Mouse (Mus musculus) lung, adult 2 months (tissue): ENCODE results near the gene Cacna1a. TPM values are rescaled to one million over a fixed set of nuclear protein-coding genes. Genes with fewer than 3 reads are reported as not detected.

Source experiments
- DNase-seq: peaks from one replicate; pipeline ENCODE4 v3.0.0; 2022
- H3K4me1 ChIP-seq: fragments of 200-500 bp; 2 replicates; pipeline ENCODE4 v1.6.1; 2011; ENCODE audit warnings: low read length; ENCODE audit not compliant: control insufficient read depth, insufficient read depth
- H3K4me3 ChIP-seq: fragments of 200-500 bp; replicated peaks from 2 replicates; pipeline ENCODE3; 2011; ENCODE audit warnings: low read depth, mild to moderate bottlenecking, control low read depth, low read length; ENCODE audit errors: extremely low read depth
- CTCF ChIP-seq: fragments of 200-500 bp; IDR thresholded peaks from 2 replicates; pipeline ENCODE4 v1.5.1; 2011; ENCODE audit warnings: mild to moderate bottlenecking, low read length, control low read depth; ENCODE audit not compliant: insufficient read depth
- POLR2A ChIP-seq: fragments of 200-500 bp; IDR thresholded peaks from 2 replicates; pipeline ENCODE4 v1.6.1; 2011; ENCODE audit warnings: low read depth, mild to moderate bottlenecking, control low read depth, low read length, borderline replicate concordance; ENCODE audit errors: extremely low read depth
- WGBS: fragments of 180-500 bp; shearing (Covaris S2); methylation state at CpG from one replicate; pipeline ENCODE4 v1.1.7; 2018; 5-methylcytosine and 5-hydroxymethylcytosine counted together
- polyA plus RNA-seq: library from polyadenylated mRNA; depleted of rRNA; stranded (reverse); fragments of >200 nt; gene quantifications from 2 replicates; pipeline ENCODE4 v1.2.3, GENCODE M21; 2012

Gene Cacna1a
- polyA plus RNA-seq, 1 experiment = 13.3 TPM

DNA sequence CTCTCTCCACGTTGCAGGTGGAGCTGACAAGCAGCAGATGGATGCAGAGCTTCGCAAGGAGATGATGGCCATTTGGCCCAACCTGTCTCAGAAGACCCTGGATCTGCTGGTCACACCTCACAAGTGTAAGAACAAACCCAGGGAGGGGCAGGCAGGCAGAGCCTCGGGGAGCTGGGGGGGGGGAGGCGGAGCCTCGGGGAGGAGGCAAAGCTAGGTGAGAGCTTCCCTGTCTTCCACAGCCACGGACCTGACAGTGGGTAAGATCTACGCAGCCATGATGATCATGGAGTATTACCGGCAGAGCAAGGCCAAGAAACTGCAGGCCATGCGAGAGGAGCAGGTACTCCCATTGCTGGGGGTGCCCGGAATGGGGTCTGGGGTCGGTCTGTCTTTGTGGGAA lies 241.3 kb downstream of the Cacna1a start:
- no peaks in the 10 kb centered on the region for H3K4me1 ChIP-seq
- no peak overlapping the region for H3K4me3 ChIP-seq
- 64% methylated on average over 11 of the region's 11 CpGs for WGBS
- TF ChIP-seq POLR2A (no peak), CTCF (no peak)
- DNase-seq = no peak

DNA sequence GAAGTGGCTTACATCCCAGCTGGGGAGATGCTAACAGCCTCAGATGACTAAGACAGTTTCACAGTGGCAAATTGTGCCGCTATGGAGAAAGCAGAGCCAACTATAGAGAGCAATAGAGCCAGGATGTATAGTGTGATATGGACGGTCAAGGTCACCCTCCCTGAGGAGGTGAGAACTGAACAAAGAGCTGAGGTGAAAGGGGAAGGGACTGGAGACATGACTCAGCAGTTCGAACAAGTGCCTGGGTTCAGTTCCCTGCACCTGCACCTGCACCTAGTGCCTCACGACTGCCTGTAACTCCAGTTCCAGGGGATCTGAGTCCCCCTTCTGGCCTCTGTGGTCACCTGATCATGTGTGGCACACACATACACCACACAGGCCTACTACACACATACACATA lies 241.9 kb downstream of the Cacna1a start:
- Histone ChIP-seq H3K4me3 (no peak overlapping the region), H3K4me1 (no peaks in the 10 kb centered on the region)
- 75% methylated on average over 4 of the region's 4 CpGs for WGBS
- DNase-seq = no peak
- TF ChIP-seq POLR2A = no peak
- no peak for TF ChIP-seq CTCF

DNA sequence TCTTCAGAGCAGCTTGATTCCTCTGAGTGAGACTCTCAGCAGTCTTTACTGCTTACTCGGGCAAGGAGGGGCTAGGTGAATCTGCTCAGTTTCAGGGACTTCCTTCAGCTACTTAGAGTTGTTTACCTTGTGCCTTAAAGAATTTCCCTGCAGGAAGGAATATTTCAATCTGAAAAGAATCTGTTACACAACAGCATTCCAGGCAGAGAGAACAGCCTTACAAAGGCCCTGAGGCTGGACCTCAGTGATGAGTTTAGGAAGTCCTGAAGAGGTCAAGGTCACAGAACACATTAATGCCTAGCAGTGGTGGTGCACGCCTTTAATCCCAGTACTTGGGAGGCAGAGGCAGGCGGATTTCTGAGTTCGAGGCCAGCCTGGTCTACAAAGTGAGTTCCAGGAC lies 243.6 kb downstream of the Cacna1a start:
- no peak for DNase-seq
- 80% methylated on average over 4 of the region's 4 CpGs for WGBS
- Histone ChIP-seq H3K4me1 (no peaks in the 10 kb centered on the region), H3K4me3 (no peak overlapping the region)
- TF ChIP-seq POLR2A (no peak), CTCF (no peak)

DNA sequence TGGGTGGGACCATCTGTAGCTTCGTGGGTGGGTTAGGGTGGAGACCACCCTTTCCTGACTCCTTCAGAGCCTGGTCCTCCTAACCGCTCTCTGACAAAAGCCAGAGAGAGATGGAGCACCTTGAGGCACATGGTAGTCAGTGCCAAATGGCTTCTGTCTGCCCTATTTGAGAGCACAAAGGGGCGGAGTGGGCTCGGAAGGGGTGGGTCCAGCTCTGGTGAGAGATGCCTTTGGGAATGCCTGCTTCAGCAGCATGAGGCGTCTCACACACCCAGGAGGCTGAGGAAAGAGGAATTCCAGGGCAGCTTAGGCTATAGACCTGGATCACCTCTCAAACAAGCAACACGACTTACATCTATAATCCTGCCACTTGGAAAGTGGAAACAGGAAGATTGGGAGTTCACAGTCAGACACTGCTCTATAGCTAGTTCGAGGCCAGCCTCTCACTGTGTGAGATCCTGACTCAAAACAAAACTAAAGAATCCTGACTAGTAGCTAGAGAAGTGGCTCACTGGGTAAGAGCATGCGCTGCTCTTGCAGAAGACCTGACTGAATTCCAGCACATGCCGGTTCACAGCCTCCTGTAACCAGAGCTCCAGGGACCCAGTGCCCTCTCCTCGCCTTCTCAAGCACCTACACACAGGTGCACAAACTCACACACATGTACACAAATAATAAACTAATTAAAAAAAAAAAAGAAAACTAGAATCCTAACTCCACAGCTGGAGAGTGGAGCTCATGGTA lies 245.8 kb downstream of the Cacna1a start:
- H3K4me1 ChIP-seq = no peaks in the 10 kb centered on the region
- 56% methylated on average over 10 of the region's 10 CpGs for WGBS
- no peak for DNase-seq
- no peak overlapping the region for H3K4me3 ChIP-seq
- no peak for TF ChIP-seq CTCF
- no peak for TF ChIP-seq POLR2A

DNA sequence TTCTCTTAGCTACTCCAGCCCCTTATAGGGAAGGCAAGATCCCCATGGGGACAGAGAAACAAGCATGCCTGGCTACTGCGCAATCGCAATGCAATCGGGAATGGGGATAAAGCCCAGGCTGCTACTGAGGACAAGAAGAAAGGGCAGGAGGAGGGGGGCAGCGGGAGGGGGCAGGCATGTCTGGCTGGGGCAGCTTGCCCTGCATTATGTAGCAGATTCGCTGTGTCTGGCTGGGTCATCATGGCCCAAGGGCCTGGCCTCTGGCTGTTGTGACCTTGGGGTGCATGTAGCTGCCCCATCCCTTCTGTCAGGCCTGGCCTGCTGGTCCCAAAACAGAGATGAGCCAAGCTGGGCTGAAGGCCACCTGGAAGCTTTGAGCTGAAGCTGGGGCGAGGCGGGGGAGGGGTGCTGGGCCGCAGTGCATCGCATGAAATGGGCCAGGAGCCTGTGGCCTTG lies 246.6 kb downstream of the Cacna1a start:
- no peak for DNase-seq
- TF ChIP-seq POLR2A (no peak), CTCF (no peak)
- Histone ChIP-seq H3K4me3 (no peak overlapping the region), H3K4me1 (no peaks in the 10 kb centered on the region)
- WGBS = 63% methylated on average over 9 of the region's 9 CpGs

DNA sequence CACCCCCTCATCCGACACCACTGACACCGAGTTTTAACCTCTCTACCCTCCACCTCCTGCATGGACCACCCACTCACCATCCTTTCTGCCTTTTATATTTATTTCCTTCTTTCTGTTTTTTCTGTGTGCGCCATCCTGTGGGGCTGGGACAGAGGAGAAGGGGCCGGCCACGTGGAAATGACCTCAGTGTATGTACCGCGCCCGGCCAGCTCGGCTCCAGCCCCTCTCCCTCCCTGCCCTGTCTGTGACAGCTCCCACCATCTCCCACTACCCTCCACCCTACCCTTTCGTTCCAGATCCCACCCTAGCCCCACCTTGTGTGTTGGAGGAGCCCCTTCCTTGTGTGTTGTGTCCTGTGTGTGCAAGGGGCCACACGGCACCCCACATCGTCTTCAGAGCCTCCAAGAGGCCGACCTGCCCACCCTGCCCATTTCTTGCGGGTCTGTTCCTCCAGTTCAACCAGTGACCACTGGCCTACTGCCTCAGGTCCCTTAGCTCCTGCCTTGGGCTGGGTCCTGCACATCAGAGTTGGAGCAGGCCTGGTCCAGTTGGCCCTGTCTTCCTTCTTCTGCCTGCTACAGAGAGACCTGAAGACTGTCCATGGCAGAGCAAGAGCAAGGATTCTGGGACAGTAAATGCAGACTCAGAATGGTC lies 247.3 kb downstream of the Cacna1a start:
- H3K4me3 ChIP-seq = no peak overlapping the region
- 74% methylated on average over 14 of the region's 14 CpGs for WGBS
- no peaks in the 10 kb centered on the region for H3K4me1 ChIP-seq
- DNase-seq = no peak
- TF ChIP-seq CTCF (no peak), POLR2A (no peak)

DNA sequence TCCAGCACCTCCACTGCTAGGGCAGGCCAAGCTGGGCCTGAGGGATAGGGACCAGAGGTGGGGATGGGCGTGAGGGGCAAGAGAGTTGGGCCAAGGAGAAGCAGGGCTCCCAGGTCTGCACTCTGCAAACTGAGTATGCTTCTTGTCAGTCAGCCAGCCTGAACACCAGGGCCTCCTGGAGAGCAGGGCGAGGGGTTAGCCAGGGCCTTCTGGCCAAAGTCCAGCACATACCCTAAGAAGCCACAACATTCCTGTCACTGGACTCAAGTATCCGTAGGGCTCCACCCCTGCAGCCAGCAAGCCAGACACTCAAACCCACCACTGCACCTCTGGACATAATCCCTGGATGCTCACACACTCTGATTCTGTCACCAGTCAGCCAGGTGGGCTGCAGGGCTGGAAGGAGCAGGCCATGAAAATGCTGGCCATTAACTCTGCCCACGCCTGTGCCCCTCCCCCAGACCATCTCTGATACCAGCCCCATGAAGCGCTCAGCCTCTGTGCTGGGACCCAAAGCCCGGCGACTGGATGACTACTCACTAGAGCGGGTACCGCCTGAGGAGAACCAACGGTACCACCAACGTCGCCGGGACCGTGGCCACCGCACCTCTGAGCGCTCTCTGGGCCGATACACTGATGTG lies 247.9 kb downstream of the Cacna1a start:
- DNase-seq = no peak
- Histone ChIP-seq H3K4me1 (no peaks in the 10 kb centered on the region), H3K4me3 (no peak overlapping the region)
- WGBS = 87% methylated on average over 17 of the region's 17 CpGs
- no peak for TF ChIP-seq CTCF

DNA sequence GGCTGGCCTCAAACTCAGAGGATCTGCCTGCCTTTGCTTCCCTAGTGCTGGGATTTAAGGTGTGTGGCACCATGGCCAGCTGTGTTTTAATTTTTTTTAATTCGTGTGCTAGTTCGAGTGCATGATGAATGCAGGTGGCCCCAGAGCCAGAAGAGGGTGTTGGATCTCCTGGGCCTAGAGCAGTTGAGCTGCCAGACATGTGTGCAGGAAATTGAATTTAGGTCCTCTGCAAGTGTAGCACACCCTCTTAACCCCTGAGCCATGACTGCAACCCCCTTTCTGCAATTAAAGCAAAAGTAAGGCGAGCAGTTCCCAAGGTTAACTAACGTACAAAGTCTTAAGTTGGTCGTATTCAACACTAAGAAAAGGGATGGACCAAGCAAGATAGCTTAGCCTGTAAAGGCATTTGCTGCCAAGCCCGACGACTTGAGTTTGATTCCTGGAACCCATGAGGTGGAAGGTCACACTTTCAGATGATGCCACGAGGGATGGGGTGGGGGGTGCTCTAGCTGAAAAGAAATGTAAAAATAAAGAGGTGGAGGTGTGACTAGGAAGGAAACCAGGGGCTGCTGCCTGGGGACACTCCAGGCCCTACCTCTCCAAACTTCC lies 249.8 kb downstream of the Cacna1a start:
- WGBS = 45% methylated on average over 8 of the region's 8 CpGs
- DNase-seq = no peak
- H3K4me1 ChIP-seq = no peaks in the 10 kb centered on the region
- peak overlapping the region; percentile 85 for H3K4me3 ChIP-seq
- no peak for TF ChIP-seq CTCF
- TF ChIP-seq POLR2A = no peak

DNA sequence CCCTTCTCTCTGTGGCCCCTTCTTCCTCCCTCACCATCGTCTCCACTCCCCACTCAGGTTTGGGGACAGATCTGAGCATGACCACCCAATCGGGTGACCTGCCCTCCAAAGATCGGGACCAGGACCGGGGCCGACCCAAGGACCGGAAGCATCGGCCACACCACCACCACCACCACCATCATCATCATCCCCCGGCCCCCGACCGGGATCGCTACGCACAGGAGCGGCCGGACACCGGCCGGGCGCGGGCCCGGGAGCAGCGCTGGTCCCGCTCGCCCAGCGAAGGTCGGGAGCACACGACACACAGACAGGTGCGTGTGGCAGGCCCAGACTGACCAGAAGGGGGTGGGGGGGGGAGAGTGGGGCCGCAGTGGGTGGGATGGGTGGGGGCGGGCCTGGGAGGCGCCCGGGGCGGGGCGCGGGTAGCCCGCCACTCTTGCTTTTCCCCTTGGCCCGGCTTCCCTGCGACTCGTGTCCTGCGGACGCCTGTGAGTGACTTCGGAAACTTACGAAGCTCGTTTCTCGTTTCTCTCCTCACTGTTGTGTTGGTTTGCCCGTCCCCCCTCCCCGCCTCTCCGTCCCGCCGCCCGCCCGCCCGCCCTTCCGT lies 250.4 kb downstream of the Cacna1a start:
- WGBS = 1% methylated on average over 46 of the region's 52 CpGs
- Histone ChIP-seq H3K4me3 (peak overlapping the region; percentile 85), H3K4me1 (no peaks in the 10 kb centered on the region)
- no peak for DNase-seq
- TF ChIP-seq POLR2A (no peak), CTCF (no peak)

DNA sequence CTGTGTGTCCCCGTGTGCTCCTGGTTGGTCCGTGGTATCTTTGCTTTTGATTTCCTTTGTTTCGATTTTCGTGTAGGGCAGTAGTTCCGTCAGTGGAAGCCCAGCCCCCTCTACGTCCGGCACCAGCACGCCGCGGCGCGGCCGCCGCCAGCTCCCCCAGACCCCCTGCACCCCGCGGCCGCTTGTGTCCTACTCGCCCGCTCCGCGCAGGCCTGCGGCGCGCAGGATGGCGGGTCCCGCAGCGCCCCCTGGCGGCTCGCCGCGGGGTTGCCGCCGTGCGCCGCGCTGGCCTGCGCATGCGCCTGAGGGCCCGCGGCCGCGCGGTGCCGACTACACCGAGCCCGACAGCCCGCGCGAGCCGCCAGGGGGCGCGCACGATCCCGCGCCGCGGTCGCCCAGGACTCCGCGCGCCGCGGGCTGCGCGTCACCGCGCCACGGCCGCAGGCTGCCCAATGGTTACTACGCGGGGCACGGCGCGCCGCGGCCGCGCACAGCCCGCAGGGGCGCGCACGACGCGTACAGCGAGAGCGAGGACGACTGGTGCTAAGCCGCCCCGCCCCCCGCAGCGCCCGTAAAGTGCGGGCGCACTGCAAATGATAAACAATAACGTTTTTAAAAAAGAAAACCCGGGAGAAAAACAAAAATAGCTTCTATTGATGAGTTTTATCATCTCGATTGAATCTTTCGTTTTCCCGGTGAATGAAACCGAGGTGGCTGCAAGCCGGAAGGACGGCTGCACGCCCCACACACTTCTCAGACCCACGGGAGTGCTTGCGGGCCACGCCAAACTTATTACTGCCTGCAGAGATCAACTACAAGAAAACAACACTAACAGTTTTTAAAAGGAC lies 251.1 kb downstream of the Cacna1a start:
- Histone ChIP-seq H3K4me1 (no peaks in the 10 kb centered on the region), H3K4me3 (peak overlapping the region; percentile 86)
- TF ChIP-seq POLR2A (peak; percentile 33; the same call in 1 of the 2 replicates), CTCF (no peak)
- WGBS = under 1% methylated on average over 81 of the region's 106 CpGs
- peak; percentile 91 for DNase-seq
